Mouse (Mus musculus) forebrain, embryonic 11.5 days (tissue): Measurements from ENCODE around the gene Ccdc91. TPM values are rescaled to one million over a fixed set of nuclear protein-coding genes. Genes with fewer than 3 reads are reported as not detected.

ENCODE experiments used
- polyA plus RNA-seq: library from polyadenylated mRNA; unstranded; fragments of >200 nt; fragmentation: Nextera tagmentation; extraction: Ambion mirVana; gene quantifications from 2 replicates; pipeline ENCODE4 v1.2.1, GENCODE M21; 2014

The Ccdc91 gene
- polyA plus RNA-seq, 1 experiment from 2014 or later, result 27.3 TPM

Other genes starting within 250 kb of the Ccdc91 start
- 2.6 and 3.1 TPM in 2 replicates for gene Pthlh, start 211.6 kb upstream of the Ccdc91 start, polyA plus RNA-seq